Mouse (Mus musculus): ENCODE results near the gene Macf1. TPM values are rescaled to one million over a fixed set of nuclear protein-coding genes. Genes with fewer than 3 reads are reported as not detected.

Gene Macf1
- polyA plus RNA-seq, 1 experiment, result 60.4 TPM

DNA sequence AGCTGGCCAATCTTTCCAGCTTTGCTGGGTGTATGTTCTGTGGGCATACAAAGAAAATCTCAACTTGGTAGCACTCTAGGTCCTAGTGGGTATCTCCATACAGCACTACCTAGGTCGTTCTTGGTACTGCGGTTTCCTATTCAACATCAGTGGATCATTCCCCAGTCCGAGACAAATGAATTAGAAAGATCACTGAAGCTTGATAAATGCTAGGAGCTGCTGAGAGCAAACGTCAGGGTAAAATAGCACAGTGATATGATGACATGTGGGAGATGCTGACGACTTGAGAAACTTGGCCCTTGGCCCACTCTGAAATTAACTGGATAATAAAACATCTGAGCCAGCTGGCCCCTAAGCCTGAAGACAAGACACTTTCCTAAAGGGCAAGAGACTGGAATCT, 78.2 kb downstream of the Macf1 start:
- Histone ChIP-seq H3K27me3 (ENCODE audit: control insufficient read depth, insufficient read depth, insufficient read length) (no peaks in the 10 kb centered on the region), H3K79me2 (ENCODE audit: control insufficient read depth, insufficient read depth) (no peaks in the 10 kb centered on the region), H3ac (ENCODE audit: control insufficient read depth, insufficient read length, low read depth) (no peak overlapping the region), H3K79me3 (ENCODE audit: low read depth) (no peaks in the 10 kb centered on the region), H3K4me3 (ENCODE audit: insufficient read depth, poor library complexity, severe bottlenecking) (no peak overlapping the region), H3K36me3 (ENCODE audit: control insufficient read depth, insufficient read depth) (no peaks in the 10 kb centered on the region)
- TF ChIP-seq FOSL1 (IDR thresholded peaks at IDR 0.05; ENCODE audit: insufficient read depth, low read length, poor library complexity, severe bottlenecking) (no peak), CTCF (IDR thresholded peaks at IDR 0.05; ENCODE audit: control insufficient read depth, insufficient read depth, insufficient read length) (no peak), CEBPB (IDR thresholded peaks at IDR 0.05; ENCODE audit: low read depth) (no peak), MAX (IDR thresholded peaks at IDR 0.05) (no peak), MYOG (IDR thresholded peaks at IDR 0.05; ENCODE audit: control insufficient read depth, extremely low read depth, insufficient read length) (no peak), USF1 (IDR thresholded peaks at IDR 0.05; ENCODE audit: low read depth) (no peak), MYOD1 (IDR thresholded peaks at IDR 0.05; ENCODE audit: control insufficient read depth, insufficient read length, low read depth) (no peak)

DNA sequence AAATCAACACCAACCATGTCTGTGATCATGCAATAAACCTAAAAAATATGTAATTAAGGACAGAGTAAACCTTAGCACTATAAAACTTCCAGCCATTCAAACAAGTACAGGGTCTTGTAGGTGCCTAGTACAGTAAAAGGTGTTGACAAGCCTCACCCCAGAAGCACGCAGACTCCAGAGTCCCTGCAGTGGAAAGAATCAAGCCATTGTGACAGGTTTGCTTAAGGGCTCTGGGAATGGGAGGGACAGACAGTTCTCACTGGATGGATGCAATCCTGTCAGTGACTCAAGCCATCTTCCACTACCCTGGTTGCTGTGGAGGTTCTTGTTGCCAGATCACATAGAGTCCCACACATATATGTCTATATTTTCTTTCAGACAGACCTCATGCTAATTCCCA, 78.9 kb downstream of the Macf1 start:
- no peaks in the 10 kb centered on the region for H3K79me3 ChIP-seq (ENCODE audit: low read depth)
- H3K36me3 ChIP-seq (ENCODE audit: control insufficient read depth, insufficient read depth), result no peaks in the 10 kb centered on the region
- H3K4me3 ChIP-seq (ENCODE audit: insufficient read depth, poor library complexity, severe bottlenecking), result no peak overlapping the region
- H3K79me2 ChIP-seq (ENCODE audit: control insufficient read depth, insufficient read depth), result no peaks in the 10 kb centered on the region
- no peak overlapping the region for H3ac ChIP-seq (ENCODE audit: control insufficient read depth, insufficient read length, low read depth)
- H3K27me3 ChIP-seq (ENCODE audit: control insufficient read depth, insufficient read depth, insufficient read length), result no peaks in the 10 kb centered on the region
- TF ChIP-seq MYOD1 (IDR thresholded peaks at IDR 0.05; ENCODE audit: control insufficient read depth, insufficient read length, low read depth) (no peak), CTCF (IDR thresholded peaks at IDR 0.05; ENCODE audit: control insufficient read depth, insufficient read depth, insufficient read length) (no peak), FOSL1 (IDR thresholded peaks at IDR 0.05; ENCODE audit: insufficient read depth, low read length, poor library complexity, severe bottlenecking) (no peak), USF1 (IDR thresholded peaks at IDR 0.05; ENCODE audit: low read depth) (no peak), MYOG (IDR thresholded peaks at IDR 0.05; ENCODE audit: control insufficient read depth, extremely low read depth, insufficient read length) (no peak), CEBPB (IDR thresholded peaks at IDR 0.05; ENCODE audit: low read depth) (no peak), MAX (IDR thresholded peaks at IDR 0.05) (no peak)

GRCm38 (mm10) chr4:123602700-123603261, 81.4 kb downstream of the Macf1 start:
- Histone ChIP-seq H3K79me2 (ENCODE audit: control insufficient read depth, insufficient read depth) (no peaks in the 10 kb centered on the region), H3K36me3 (ENCODE audit: control insufficient read depth, insufficient read depth) (no peaks in the 10 kb centered on the region), H3K79me3 (ENCODE audit: low read depth) (peaks cover 1% of the 10 kb centered on the region), H3K27me3 (ENCODE audit: control insufficient read depth, insufficient read depth, insufficient read length) (no peaks in the 10 kb centered on the region), H3ac (ENCODE audit: control insufficient read depth, insufficient read length, low read depth) (no peak overlapping the region), H3K4me3 (ENCODE audit: insufficient read depth, poor library complexity, severe bottlenecking) (no peak overlapping the region)
- TF ChIP-seq MAX (IDR thresholded peaks at IDR 0.05) (no peak), USF1 (IDR thresholded peaks at IDR 0.05; ENCODE audit: low read depth) (no peak), FOSL1 (IDR thresholded peaks at IDR 0.05; ENCODE audit: insufficient read depth, low read length, poor library complexity, severe bottlenecking) (no peak), CEBPB (IDR thresholded peaks at IDR 0.05; ENCODE audit: low read depth) (no peak), CTCF (IDR thresholded peaks at IDR 0.05; ENCODE audit: control insufficient read depth, insufficient read depth, insufficient read length) (no peak), MYOD1 (IDR thresholded peaks at IDR 0.05; ENCODE audit: control insufficient read depth, insufficient read length, low read depth) (no peak), MYOG (IDR thresholded peaks at IDR 0.05; ENCODE audit: control insufficient read depth, extremely low read depth, insufficient read length) (no peak)

- no peaks in the 10 kb centered on the region for H3K27me3 ChIP-seq (ENCODE audit: control insufficient read depth, insufficient read depth, insufficient read length)
- H3ac ChIP-seq (ENCODE audit: control insufficient read depth, insufficient read length, low read depth), result no peak overlapping the region
- H3K79me2 ChIP-seq (ENCODE audit: control insufficient read depth, insufficient read depth), result no peaks in the 10 kb centered on the region
- H3K4me3 ChIP-seq (ENCODE audit: insufficient read depth, poor library complexity, severe bottlenecking), result no peak overlapping the region
- peaks cover 7% of the 10 kb centered on the region for H3K79me3 ChIP-seq (ENCODE audit: low read depth)
- TF ChIP-seq FOSL1 (IDR thresholded peaks at IDR 0.05; ENCODE audit: insufficient read depth, low read length, poor library complexity, severe bottlenecking) (no peak), MYOG (IDR thresholded peaks at IDR 0.05; ENCODE audit: control insufficient read depth, extremely low read depth, insufficient read length) (no peak), USF1 (IDR thresholded peaks at IDR 0.05; ENCODE audit: low read depth) (no peak), CEBPB (IDR thresholded peaks at IDR 0.05; ENCODE audit: low read depth) (no peak), MYOD1 (IDR thresholded peaks at IDR 0.05; ENCODE audit: control insufficient read depth, insufficient read length, low read depth) (no peak), CTCF (IDR thresholded peaks at IDR 0.05; ENCODE audit: control insufficient read depth, insufficient read depth, insufficient read length) (no peak), MAX (IDR thresholded peaks at IDR 0.05) (no peak)
- H3K36me3 ChIP-seq (ENCODE audit: control insufficient read depth, insufficient read depth), result no peaks in the 10 kb centered on the region
These were observed 83.1 kb downstream of the Macf1 start for GRCm38 (mm10) chr4:123601036-123601435.

GRCm38 (mm10) chr4:123598519-123599228, 85.5 kb downstream of the Macf1 start:
- H3K79me2 ChIP-seq (ENCODE audit: control insufficient read depth, insufficient read depth), result no peaks in the 10 kb centered on the region
- H3ac ChIP-seq (ENCODE audit: control insufficient read depth, insufficient read length, low read depth), result no peak overlapping the region
- TF ChIP-seq MYOD1 (IDR thresholded peaks at IDR 0.05; ENCODE audit: control insufficient read depth, insufficient read length, low read depth), result no peak
- H3K79me3 ChIP-seq (ENCODE audit: low read depth), result peaks cover 7% of the 10 kb centered on the region
- no peaks in the 10 kb centered on the region for H3K27me3 ChIP-seq (ENCODE audit: control insufficient read depth, insufficient read depth, insufficient read length)
- H3K36me3 ChIP-seq (ENCODE audit: control insufficient read depth, insufficient read depth), result no peaks in the 10 kb centered on the region
- H3K4me3 ChIP-seq (ENCODE audit: insufficient read depth, poor library complexity, severe bottlenecking), result no peak overlapping the region
